Mouse (Mus musculus) effector memory CD4-positive, alpha-beta T cell, adult 5 months (primary cell): Measurements from ENCODE around the gene Hist2h2be. TPM values are rescaled to one million over a fixed set of nuclear protein-coding genes. Genes with fewer than 3 reads are reported as not detected.

Experiments
- polyA plus RNA-seq: library from polyadenylated mRNA; unstranded; fragments of 100-300 nt; shearing (Covaris generic); gene quantifications from one replicate; pipeline ENCODE4 v1.2.1, GENCODE M21; 2017

Gene Hist2h2be
- polyA plus RNA-seq = 1.2 TPM

GRCm38 (mm10) chr3:96220765-96221639 lies at the start of gene Hist2h2be, which contains the start of gene Hist2h2ac:
Hist2h2be (plus strand) TSS chr3:96221119.
Hist2h2ac (minus strand) TSS chr3:96220880.

GRCm38 (mm10) chr3:96172197-96173178 lies 48.4 kb upstream of the Hist2h2be start, which contains the start of gene Sf3b4:
Sf3b4 (plus strand) TSS chr3:96172332.

GRCm38 (mm10) chr3:96180727-96181477 lies 40.0 kb upstream of the Hist2h2be start, which contains the start of gene Sv2a:
Sv2a (plus strand) TSS chr3:96181151.

GRCm38 (mm10) chr3:96219661-96220130 lies 1.2 kb upstream of the Hist2h2be start, which contains the start of the genes Bola1 and Hist2h2ab:
Bola1 (minus strand) TSS chr3:96219709.
Hist2h2ab (plus strand) TSS chr3:96219865.

GRCm38 (mm10) chr3:96238954-96239793 lies 18.3 kb downstream of the Hist2h2be start, which contains the start of gene Hist2h3c2:
Hist2h3c2 (minus strand) TSS chr3:96239127.

GRCm38 (mm10) chr3:96239949-96240798 lies 19.3 kb downstream of the Hist2h2be start, which contains the start of gene Hist2h2aa2:
Hist2h2aa2 (minus strand) TSS chr3:96240276.

GRCm38 (mm10) chr3:96245003-96245886 lies 24.3 kb downstream of the Hist2h2be start, which contains the start of gene Hist2h2aa1:
Hist2h2aa1 (plus strand) TSS chr3:96245497.

GRCm38 (mm10) chr3:96246427-96246856 lies 25.5 kb downstream of the Hist2h2be start, which contains the start of gene Hist2h3c1:
Hist2h3c1 (plus strand) TSS chr3:96246685.

GRCm38 (mm10) chr3:96262979-96263550 lies 42.1 kb downstream of the Hist2h2be start, which contains the start of gene Hist2h4:
Hist2h4 (minus strand) TSS chr3:96263311.

GRCm38 (mm10) chr3:96268051-96268775 lies 47.3 kb downstream of the Hist2h2be start, which contains the start of gene Hist2h3b:
Hist2h3b (plus strand) TSS chr3:96268654.

GRCm38 (mm10) chr3:96269511-96270474 lies 48.9 kb downstream of the Hist2h2be start, which contains the start of gene Hist2h2bb:
Hist2h2bb (plus strand) TSS chr3:96269752.

